Mouse (Mus musculus) neural tube, embryonic 14.5 days (tissue): ENCODE measurements around the gene Fbxo39. TPM values are rescaled to one million over a fixed set of nuclear protein-coding genes. Genes with fewer than 3 reads are reported as not detected.

Experiments
- ATAC-seq: fragments of 200-750 bp; cut with Nextera tagmentation; 2 replicates; pipeline ENCODE4 v1.8.0; 2017; ENCODE audit warnings: low read depth, mild to moderate bottlenecking, moderate TSS enrichment, moderate library complexity
- H3K27ac ChIP-seq: fragments of 300-500 bp; sonication (generic); 2 replicates; pipeline ENCODE4 v1.5.1; 2014; ENCODE audit warnings: low read depth, mild to moderate bottlenecking, control low read depth, low read length, moderate library complexity, mixed read lengths
- H3K27me3 ChIP-seq: fragments of 300-500 bp; sonication (generic); 2 replicates; pipeline ENCODE4 v1.6.1; 2014; ENCODE audit warnings: low read length; ENCODE audit not compliant: control insufficient read depth, insufficient read depth
- H3K36me3 ChIP-seq: fragments of 300-500 bp; sonication (generic); 2 replicates; pipeline ENCODE4 v1.6.1; 2014; ENCODE audit warnings: low read length, mixed read lengths; ENCODE audit not compliant: control insufficient read depth, insufficient read depth
- H3K4me1 ChIP-seq: fragments of 300-500 bp; sonication (generic); 2 replicates; pipeline ENCODE4 v1.6.1; 2014; ENCODE audit warnings: low read length; ENCODE audit not compliant: control insufficient read depth, insufficient read depth
- H3K4me2 ChIP-seq: fragments of 300-500 bp; sonication (generic); 2 replicates; pipeline ENCODE4 v1.6.1; 2014; ENCODE audit warnings: mild to moderate bottlenecking, low read depth, low read length, control low read depth
- H3K4me3 ChIP-seq: fragments of 300-500 bp; sonication (generic); 2 replicates; pipeline ENCODE4 v1.5.1; 2014; ENCODE audit warnings: low read depth, low read length, control low read depth, mixed read lengths
- H3K9ac ChIP-seq: fragments of 300-500 bp; sonication (generic); replicated peaks from 2 replicates; pipeline ENCODE4 v1.6.1; 2014; ENCODE audit warnings: low read depth, mild to moderate bottlenecking, control low read depth, low read length, mixed read lengths
- H3K9me3 ChIP-seq: fragments of 300-500 bp; sonication (generic); 2 replicates; pipeline ENCODE4 v1.6.1; 2016; ENCODE audit warnings: low read length; ENCODE audit not compliant: control insufficient read depth
- WGBS: fragments of 180-500 bp; shearing (Covaris S2); extraction: QIAGEN DNeasy Blood & Tissue Kit; methylation state at CpG from one replicate; pipeline ENCODE4 v1.1.7; 2014; 5-methylcytosine and 5-hydroxymethylcytosine counted together
- polyA plus RNA-seq: library from polyadenylated mRNA; unstranded; fragments of >200 nt; fragmentation: Nextera tagmentation; extraction: Ambion mirVana; gene quantifications from 2 replicates; pipeline ENCODE4 v1.2.1, GENCODE M21; 2014

Fbxo39 gene
- polyA plus RNA-seq, 1 experiment from 2014 or later = not detected

DNA sequence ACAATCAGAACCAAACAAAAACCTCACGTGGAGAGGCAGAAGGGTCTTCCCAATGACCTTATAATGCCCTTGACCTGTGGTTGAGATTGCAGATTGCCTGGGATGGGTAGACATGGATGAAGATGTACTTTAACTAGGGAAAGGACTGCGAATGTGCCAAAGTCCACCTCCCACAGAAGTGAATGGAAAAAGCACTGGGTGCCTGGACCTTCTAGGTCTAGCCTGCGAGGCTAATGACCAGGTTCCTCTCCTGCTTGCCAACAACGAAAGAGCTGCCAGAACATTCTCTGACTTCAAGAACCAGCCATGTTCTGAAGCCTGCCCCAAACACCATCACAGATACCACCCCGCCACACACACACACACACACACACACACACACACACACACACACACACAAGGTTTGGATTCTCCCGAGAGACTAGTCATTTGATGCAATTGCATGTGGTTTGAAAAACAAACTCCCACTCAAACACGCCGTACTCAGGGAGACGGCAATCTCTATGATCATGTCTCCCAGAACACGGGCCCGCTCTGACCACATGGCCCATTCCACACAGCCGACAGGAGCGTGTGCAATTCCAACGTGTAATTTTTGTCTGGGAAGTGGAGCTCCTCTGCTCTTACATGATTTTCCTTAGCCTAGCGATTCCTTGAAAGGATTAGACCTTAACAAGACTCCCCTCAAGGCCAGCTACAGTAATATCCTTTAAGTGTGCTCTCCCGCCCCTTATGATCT is 30.6 kb upstream of the Fbxo39 start:
- Histone ChIP-seq H3K4me2 (no peak overlapping the region), H3K27ac (no peak overlapping the region), H3K4me3 (no peak overlapping the region), H3K27me3 (no peaks in the 10 kb centered on the region), H3K4me1 (no peaks in the 10 kb centered on the region), H3K9me3 (no peaks in the 10 kb centered on the region), H3K36me3 (no peaks in the 10 kb centered on the region), H3K9ac (no peak overlapping the region)
- no peak for ATAC-seq
- WGBS = 85% methylated on average over 16 of the region's 16 CpGs

DNA sequence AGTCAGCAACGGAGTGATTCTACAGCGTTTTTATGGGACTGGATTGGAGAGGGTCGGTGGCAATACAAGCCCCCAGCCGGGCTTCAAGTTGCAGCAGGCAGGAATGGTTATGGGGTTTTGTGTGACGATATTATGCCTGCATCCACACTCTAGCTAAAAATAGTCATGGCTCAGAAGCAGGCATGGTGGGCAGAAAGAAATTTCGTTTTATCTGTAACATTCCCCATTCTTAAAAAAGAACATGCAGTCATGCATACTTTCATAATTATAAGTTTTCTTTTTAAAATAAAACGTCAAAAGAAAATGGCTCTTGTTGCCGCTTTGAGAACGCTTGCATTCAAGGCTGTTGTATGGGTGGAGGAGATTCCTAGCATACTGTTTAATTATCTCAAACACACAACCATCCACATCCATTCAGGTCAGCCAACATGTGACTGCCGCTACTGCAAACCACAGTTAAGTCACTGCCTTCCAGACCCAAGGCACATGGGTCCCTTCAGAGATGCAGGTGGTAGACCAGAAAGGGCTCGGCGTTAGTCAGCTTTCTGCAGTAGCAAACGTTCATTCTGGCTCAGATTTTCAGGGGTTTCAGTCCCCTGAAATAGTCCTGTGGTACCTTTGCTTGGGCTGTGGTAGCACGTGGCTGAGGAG is 29.6 kb upstream of the Fbxo39 start:
- no peak overlapping the region for H3K4me3 ChIP-seq
- ATAC-seq = no peak
- no peak overlapping the region for H3K27ac ChIP-seq
- WGBS = 87% methylated on average over 14 of the region's 14 CpGs
- no peak overlapping the region for H3K4me2 ChIP-seq
- no peaks in the 10 kb centered on the region for H3K36me3 ChIP-seq
- H3K27me3 ChIP-seq = no peaks in the 10 kb centered on the region
- no peaks in the 10 kb centered on the region for H3K4me1 ChIP-seq
- no peaks in the 10 kb centered on the region for H3K9me3 ChIP-seq
- H3K9ac ChIP-seq = no peak overlapping the region

DNA sequence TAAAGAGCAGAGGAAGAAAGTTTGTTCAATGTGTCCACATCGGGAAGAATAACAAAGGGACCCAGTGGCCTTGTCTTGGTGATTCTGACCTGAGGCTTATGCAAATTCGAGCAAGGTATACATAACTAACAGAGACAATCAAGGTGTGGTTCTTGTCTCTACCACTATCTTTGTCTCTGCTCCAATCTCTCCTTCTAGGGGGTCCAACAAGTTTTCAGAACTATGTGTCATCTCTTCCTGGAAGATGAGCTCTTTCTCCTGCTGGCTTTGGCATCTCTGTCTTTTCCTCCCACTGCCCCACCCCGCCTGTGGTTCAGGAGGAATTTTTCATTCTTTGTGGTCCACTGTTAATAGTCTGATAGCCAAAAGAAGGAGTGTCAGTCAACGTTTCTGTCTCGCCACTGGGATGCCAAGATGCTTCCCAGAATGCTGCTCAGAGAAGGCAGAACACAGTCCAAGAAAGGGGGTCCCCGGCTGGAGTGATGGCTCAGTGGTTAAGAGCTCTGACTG is 28.2 kb upstream of the Fbxo39 start:
- H3K36me3 ChIP-seq = no peaks in the 10 kb centered on the region
- H3K9ac ChIP-seq = no peak overlapping the region
- H3K27me3 ChIP-seq = no peaks in the 10 kb centered on the region
- no peaks in the 10 kb centered on the region for H3K4me1 ChIP-seq
- no peak for ATAC-seq
- no peak overlapping the region for H3K4me3 ChIP-seq
- 85% methylated on average over 6 of the region's 6 CpGs for WGBS
- H3K27ac ChIP-seq = no peak overlapping the region
- no peak overlapping the region for H3K4me2 ChIP-seq
- no peaks in the 10 kb centered on the region for H3K9me3 ChIP-seq

DNA sequence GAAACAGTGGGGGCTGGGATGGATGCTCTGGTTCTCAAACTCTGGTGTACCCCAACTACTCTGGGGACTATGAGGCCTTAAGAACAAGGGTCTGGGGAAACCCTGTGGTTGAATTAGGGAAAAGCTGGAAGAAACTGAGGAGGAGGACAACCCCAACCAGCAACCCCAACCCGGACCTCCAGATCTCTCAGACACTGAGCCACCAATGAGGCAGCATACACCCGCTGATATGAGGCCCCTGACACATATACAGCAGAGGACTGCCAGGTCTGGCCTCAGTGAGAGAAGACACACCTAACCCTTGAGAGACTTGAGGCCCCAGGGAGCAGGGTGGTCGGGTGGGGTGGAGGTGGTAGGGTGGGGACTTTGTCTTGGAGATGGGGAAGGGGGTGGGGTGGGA is 27.6 kb upstream of the Fbxo39 start:
- no peaks in the 10 kb centered on the region for H3K27me3 ChIP-seq
- H3K9ac ChIP-seq = no peak overlapping the region
- no peak overlapping the region for H3K27ac ChIP-seq
- H3K4me2 ChIP-seq = no peak overlapping the region
- WGBS = 80% methylated on average over 3 of the region's 3 CpGs
- H3K4me1 ChIP-seq = no peaks in the 10 kb centered on the region
- no peaks in the 10 kb centered on the region for H3K9me3 ChIP-seq
- ATAC-seq = no peak
- no peak overlapping the region for H3K4me3 ChIP-seq
- no peaks in the 10 kb centered on the region for H3K36me3 ChIP-seq

DNA sequence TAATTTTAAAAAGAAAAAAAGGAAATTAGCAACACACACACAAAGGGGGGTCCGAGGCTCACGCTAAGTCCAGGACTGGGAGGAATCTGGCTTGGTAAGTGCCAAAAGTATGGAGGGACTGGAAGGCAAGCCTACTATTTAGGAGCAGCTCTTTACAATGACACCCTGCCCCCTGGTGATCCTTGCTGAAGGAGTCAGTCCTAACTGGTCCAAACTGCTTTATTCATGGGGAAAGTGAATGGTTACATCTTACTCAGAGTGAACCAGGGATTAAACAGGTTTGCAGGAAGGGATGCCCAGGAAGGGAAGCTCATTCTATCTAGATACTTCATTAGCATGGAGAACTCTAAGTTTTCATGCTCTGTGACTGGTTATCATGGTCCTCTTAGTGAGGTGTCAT is 27.1 kb upstream of the Fbxo39 start:
- Histone ChIP-seq H3K4me3 (no peak overlapping the region), H3K36me3 (no peaks in the 10 kb centered on the region), H3K9me3 (no peaks in the 10 kb centered on the region), H3K27ac (no peak overlapping the region), H3K4me1 (no peaks in the 10 kb centered on the region), H3K27me3 (no peaks in the 10 kb centered on the region), H3K4me2 (no peak overlapping the region), H3K9ac (no peak overlapping the region)
- ATAC-seq = no peak
- 95% methylated on average over 2 of the region's 2 CpGs for whole genome bisulfite sequencing

DNA sequence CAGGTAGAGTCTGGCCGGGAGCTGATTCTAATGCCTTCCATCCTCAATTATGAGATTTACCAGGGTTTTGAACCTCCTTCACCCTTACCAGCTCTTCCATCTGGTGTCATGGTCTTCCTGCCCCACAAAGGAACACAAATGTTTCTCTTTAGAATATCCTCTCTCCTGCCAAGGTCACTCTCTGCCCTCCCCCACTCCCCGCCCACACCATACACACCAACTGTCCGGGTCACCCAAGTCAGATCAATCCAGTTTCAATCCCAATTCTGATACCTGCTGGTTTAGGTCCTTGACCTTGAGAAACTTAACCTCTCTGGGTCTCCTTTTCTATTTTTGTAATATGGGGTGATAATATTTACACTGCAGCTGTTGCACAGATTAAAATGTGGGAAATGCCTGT is 26.7 kb upstream of the Fbxo39 start:
- no peaks in the 10 kb centered on the region for H3K4me1 ChIP-seq
- no peak overlapping the region for H3K27ac ChIP-seq
- H3K27me3 ChIP-seq = no peaks in the 10 kb centered on the region
- H3K4me2 ChIP-seq = no peak overlapping the region
- whole genome bisulfite sequencing = 93% methylated on average over 3 of the region's 3 CpGs
- no peak overlapping the region for H3K4me3 ChIP-seq
- no peak for ATAC-seq
- no peaks in the 10 kb centered on the region for H3K9me3 ChIP-seq
- H3K36me3 ChIP-seq = no peaks in the 10 kb centered on the region
- no peak overlapping the region for H3K9ac ChIP-seq

DNA sequence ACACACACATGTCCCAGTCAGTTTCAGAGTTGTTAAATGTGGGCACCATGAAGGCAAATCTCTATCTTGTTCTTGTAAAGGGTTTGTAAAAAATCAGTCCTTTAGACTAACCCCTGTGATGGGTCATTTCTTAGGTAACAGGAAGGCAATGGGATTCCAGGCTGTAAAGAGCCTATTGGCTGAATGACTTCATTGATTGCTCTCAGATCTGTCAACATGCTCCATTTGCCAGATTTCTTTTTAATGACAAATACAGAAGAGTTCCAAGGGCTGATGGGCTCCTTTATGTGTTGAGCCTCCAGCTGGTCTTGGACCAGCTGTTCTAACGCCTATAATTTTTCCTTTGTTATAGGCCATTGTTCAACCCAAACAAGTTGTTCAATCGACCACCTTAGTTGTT is 21.1 kb upstream of the Fbxo39 start:
- Histone ChIP-seq H3K4me3 (no peak overlapping the region), H3K9ac (no peak overlapping the region), H3K36me3 (no peaks in the 10 kb centered on the region), H3K4me2 (no peak overlapping the region), H3K4me1 (no peaks in the 10 kb centered on the region), H3K27ac (no peak overlapping the region), H3K27me3 (no peaks in the 10 kb centered on the region), H3K9me3 (no peaks in the 10 kb centered on the region)
- ATAC-seq = no peak
- WGBS = 79% methylated on average over 2 of the region's 2 CpGs

DNA sequence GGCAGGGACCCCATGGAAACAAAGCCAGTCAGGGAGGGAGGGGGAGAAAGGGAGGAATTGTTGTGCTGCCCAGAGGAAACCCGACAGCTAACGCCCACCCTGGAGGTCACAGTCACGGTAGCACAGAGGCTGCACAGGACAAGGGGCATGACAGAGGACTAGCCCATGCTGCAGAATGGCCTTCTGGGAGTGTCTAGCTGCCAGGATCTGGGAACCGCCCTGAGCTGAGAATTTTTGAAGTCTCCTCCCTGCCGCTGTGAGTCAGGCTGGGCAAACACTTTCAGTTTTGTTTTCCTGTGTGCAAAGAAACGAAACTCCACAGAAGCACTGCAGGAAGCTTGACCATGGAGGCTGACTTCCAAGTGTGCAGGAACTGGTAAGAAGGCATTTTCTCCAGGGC is 12.9 kb upstream of the Fbxo39 start, which contains the start of gene Xaf1:
Gene Xaf1, plus strand, starts transcription at position 296 of the 400 bp plus-strand sequence.
- H3K4me3 ChIP-seq = no peak within 1 kb of the TSS
- H3K27me3 ChIP-seq = no peaks in the 10 kb centered on the region
- H3K9ac ChIP-seq = no peak within 1 kb of the TSS
- H3K36me3 ChIP-seq = no peaks in the 10 kb centered on the region
- H3K4me1 ChIP-seq = no peaks in the 10 kb centered on the region
- no peak within 1 kb of the TSS for H3K27ac ChIP-seq
- no peaks in the 10 kb centered on the region for H3K9me3 ChIP-seq
- no peak within 1 kb of the TSS for H3K4me2 ChIP-seq
- no peak for ATAC-seq
- WGBS = 39% methylated on average over 6 of the region's 6 CpGs

DNA sequence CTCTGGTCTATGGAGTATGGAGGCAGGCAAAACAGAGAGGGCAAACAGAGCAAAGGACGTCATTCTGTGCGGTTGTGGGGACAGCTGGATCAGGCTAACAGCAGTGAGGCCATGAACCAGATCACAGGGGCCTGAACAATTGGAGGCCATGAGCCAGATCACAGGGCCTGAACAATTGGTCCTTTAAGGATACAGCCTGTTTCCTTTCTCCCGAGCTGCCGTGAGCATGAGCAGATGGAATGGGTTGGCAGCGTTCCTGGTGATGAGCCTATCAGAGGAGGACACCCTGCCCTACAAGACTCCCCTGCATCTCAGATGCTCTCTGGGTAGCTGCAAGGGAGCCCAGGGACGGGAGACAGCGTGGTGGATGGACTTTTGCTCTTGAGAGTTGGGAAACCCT is 12.0 kb upstream of the Fbxo39 start:
- H3K36me3 ChIP-seq = no peaks in the 10 kb centered on the region
- no peak overlapping the region for H3K4me2 ChIP-seq
- H3K27ac ChIP-seq = no peak overlapping the region
- no peaks in the 10 kb centered on the region for H3K27me3 ChIP-seq
- no peaks in the 10 kb centered on the region for H3K9me3 ChIP-seq
- WGBS = 74% methylated on average over 7 of the region's 7 CpGs
- ATAC-seq = no peak
- no peak overlapping the region for H3K4me3 ChIP-seq
- H3K9ac ChIP-seq = no peak overlapping the region
- H3K4me1 ChIP-seq = no peaks in the 10 kb centered on the region
